Mouse (Mus musculus): ENCODE measurements around the gene Cdon. TPM values are rescaled to one million over a fixed set of nuclear protein-coding genes. Genes with fewer than 3 reads are reported as not detected.

The Cdon gene
- polyA plus RNA-seq, 1 experiment from 2014 or later = 1.5 TPM

GRCm38 (mm10) chr9:35475394-35475793 lies 54.5 kb downstream of the Cdon start:
- Histone ChIP-seq H3K27ac (ENCODE audit: low read depth, low read length) (no peak overlapping the region), H3K4me2 (no peak overlapping the region), H3K36me3 (ENCODE audit: control insufficient read depth, insufficient read depth, low read length) (peaks cover 2% of the 10 kb centered on the region; the same call in 1 of the 2 replicates), H3K4me3 (ENCODE audit: low read depth, low read length) (no peak overlapping the region), H3K27me3 (replicated peaks; ENCODE audit: control insufficient read depth, insufficient read depth, low read length) (no peaks in the 10 kb centered on the region), H3K9ac (ENCODE audit: low read depth, low read length) (no peak overlapping the region), H3K4me1 (replicated peaks; ENCODE audit: control insufficient read depth, insufficient read depth, low read length) (no peaks in the 10 kb centered on the region), H3K9me3 (ENCODE audit: control insufficient read depth, low read length) (no peaks in the 10 kb centered on the region)
- DNase-seq (ENCODE audit: low spot score) (no peak), ATAC-seq (replicated peaks; ENCODE audit: low FRiP score) (no peak)
- WGBS = 73% methylated on average over 7 of the region's 7 CpGs

GRCm38 (mm10) chr9:35479456-35479855 lies 58.5 kb downstream of the Cdon start:
- no peak overlapping the region for H3K27ac ChIP-seq (ENCODE audit: low read depth, low read length)
- no peaks in the 10 kb centered on the region for H3K4me1 ChIP-seq (replicated peaks; ENCODE audit: control insufficient read depth, insufficient read depth, low read length)
- no peak overlapping the region for H3K9ac ChIP-seq (ENCODE audit: low read depth, low read length)
- no peaks in the 10 kb centered on the region for H3K27me3 ChIP-seq (replicated peaks; ENCODE audit: control insufficient read depth, insufficient read depth, low read length)
- H3K36me3 ChIP-seq (ENCODE audit: control insufficient read depth, insufficient read depth, low read length) = no peaks in the 10 kb centered on the region; the same call in 1 of the 2 replicates
- DNase-seq (ENCODE audit: low spot score) = no peak
- H3K4me3 ChIP-seq (ENCODE audit: low read depth, low read length) = no peak overlapping the region
- no peak for ATAC-seq (replicated peaks; ENCODE audit: low FRiP score)
- 87% methylated on average over 6 of the region's 6 CpGs for WGBS
- no peak overlapping the region for H3K4me2 ChIP-seq
- no peaks in the 10 kb centered on the region for H3K9me3 ChIP-seq (ENCODE audit: control insufficient read depth, low read length)

GRCm38 (mm10) chr9:35482014-35482898 lies 61.3 kb downstream of the Cdon start:
- DNase-seq (ENCODE audit: low spot score) (no peak), ATAC-seq (replicated peaks; ENCODE audit: low FRiP score) (no peak)
- Histone ChIP-seq H3K27me3 (replicated peaks; ENCODE audit: control insufficient read depth, insufficient read depth, low read length) (no peaks in the 10 kb centered on the region), H3K9me3 (ENCODE audit: control insufficient read depth, low read length) (no peaks in the 10 kb centered on the region), H3K27ac (ENCODE audit: low read depth, low read length) (no peak overlapping the region), H3K36me3 (ENCODE audit: control insufficient read depth, insufficient read depth, low read length) (no peaks in the 10 kb centered on the region; the same call in 1 of the 2 replicates), H3K4me2 (no peak overlapping the region), H3K4me1 (replicated peaks; ENCODE audit: control insufficient read depth, insufficient read depth, low read length) (no peaks in the 10 kb centered on the region), H3K9ac (ENCODE audit: low read depth, low read length) (no peak overlapping the region), H3K4me3 (ENCODE audit: low read depth, low read length) (no peak overlapping the region)
- WGBS = 78% methylated on average over 13 of the region's 13 CpGs

- DNase-seq (ENCODE audit: low spot score) = no peak
- WGBS = 79% methylated on average over 3 of the region's 3 CpGs
- Histone ChIP-seq H3K4me2 (no peak overlapping the region), H3K36me3 (ENCODE audit: control insufficient read depth, insufficient read depth, low read length) (no peaks in the 10 kb centered on the region; the same call in 1 of the 2 replicates), H3K27ac (ENCODE audit: low read depth, low read length) (no peak overlapping the region), H3K9ac (ENCODE audit: low read depth, low read length) (no peak overlapping the region), H3K9me3 (ENCODE audit: control insufficient read depth, low read length) (no peaks in the 10 kb centered on the region), H3K4me3 (ENCODE audit: low read depth, low read length) (no peak overlapping the region), H3K27me3 (replicated peaks; ENCODE audit: control insufficient read depth, insufficient read depth, low read length) (no peaks in the 10 kb centered on the region), H3K4me1 (replicated peaks; ENCODE audit: control insufficient read depth, insufficient read depth, low read length) (no peaks in the 10 kb centered on the region)
- ATAC-seq (replicated peaks; ENCODE audit: low FRiP score) = no peak
Observed at GRCm38 (mm10) chr9:35483949-35484348, 63.0 kb downstream of the Cdon start.

GRCm38 (mm10) chr9:35486616-35487015 lies 65.7 kb downstream of the Cdon start:
- no peaks in the 10 kb centered on the region for H3K36me3 ChIP-seq (ENCODE audit: control insufficient read depth, insufficient read depth, low read length)
- no peaks in the 10 kb centered on the region for H3K27me3 ChIP-seq (replicated peaks; ENCODE audit: control insufficient read depth, insufficient read depth, low read length)
- WGBS = 87% methylated on average over 13 of the region's 13 CpGs
- no peak overlapping the region for H3K9ac ChIP-seq (ENCODE audit: low read depth, low read length)
- ATAC-seq (replicated peaks; ENCODE audit: low FRiP score) = no peak
- H3K9me3 ChIP-seq (ENCODE audit: control insufficient read depth, low read length) = no peaks in the 10 kb centered on the region
- no peaks in the 10 kb centered on the region for H3K4me1 ChIP-seq (replicated peaks; ENCODE audit: control insufficient read depth, insufficient read depth, low read length)
- no peak overlapping the region for H3K4me2 ChIP-seq
- DNase-seq (ENCODE audit: low spot score) = no peak
- no peak overlapping the region for H3K27ac ChIP-seq (ENCODE audit: low read depth, low read length)
- H3K4me3 ChIP-seq (ENCODE audit: low read depth, low read length) = no peak overlapping the region

- Histone ChIP-seq H3K36me3 (ENCODE audit: control insufficient read depth, insufficient read depth, low read length) (no peaks in the 10 kb centered on the region), H3K4me1 (replicated peaks; ENCODE audit: control insufficient read depth, insufficient read depth, low read length) (no peaks in the 10 kb centered on the region), H3K9me3 (ENCODE audit: control insufficient read depth, low read length) (no peaks in the 10 kb centered on the region), H3K9ac (ENCODE audit: low read depth, low read length) (no peak overlapping the region), H3K27me3 (replicated peaks; ENCODE audit: control insufficient read depth, insufficient read depth, low read length) (no peaks in the 10 kb centered on the region), H3K4me3 (ENCODE audit: low read depth, low read length) (no peak overlapping the region), H3K4me2 (no peak overlapping the region), H3K27ac (ENCODE audit: low read depth, low read length) (no peak overlapping the region)
- DNase-seq (ENCODE audit: low spot score) = no peak
- no peak for ATAC-seq (replicated peaks; ENCODE audit: low FRiP score)
- WGBS = 88% methylated on average over 4 of the region's 4 CpGs
Observed at GRCm38 (mm10) chr9:35488496-35488895, 67.6 kb downstream of the Cdon start.

- no peak overlapping the region for H3K9ac ChIP-seq (ENCODE audit: low read depth, low read length)
- no peak overlapping the region for H3K4me2 ChIP-seq
- H3K27me3 ChIP-seq (replicated peaks; ENCODE audit: control insufficient read depth, insufficient read depth, low read length) = no peaks in the 10 kb centered on the region
- ATAC-seq (replicated peaks; ENCODE audit: low FRiP score) = no peak
- no peak overlapping the region for H3K4me3 ChIP-seq (ENCODE audit: low read depth, low read length)
- DNase-seq (ENCODE audit: low spot score) = no peak
- 77% methylated on average over 11 of the region's 11 CpGs for WGBS
- no peaks in the 10 kb centered on the region for H3K36me3 ChIP-seq (ENCODE audit: control insufficient read depth, insufficient read depth, low read length)
- no peaks in the 10 kb centered on the region for H3K4me1 ChIP-seq (replicated peaks; ENCODE audit: control insufficient read depth, insufficient read depth, low read length)
- no peak overlapping the region for H3K27ac ChIP-seq (ENCODE audit: low read depth, low read length)
- no peaks in the 10 kb centered on the region for H3K9me3 ChIP-seq (ENCODE audit: control insufficient read depth, low read length)
Observed at GRCm38 (mm10) chr9:35491109-35491866, 70.4 kb downstream of the Cdon start.

GRCm38 (mm10) chr9:35493033-35493732 lies 72.3 kb downstream of the Cdon start:
- Histone ChIP-seq H3K4me3 (ENCODE audit: low read depth, low read length) (no peak overlapping the region), H3K27me3 (replicated peaks; ENCODE audit: control insufficient read depth, insufficient read depth, low read length) (no peaks in the 10 kb centered on the region), H3K4me2 (no peak overlapping the region), H3K9me3 (ENCODE audit: control insufficient read depth, low read length) (no peaks in the 10 kb centered on the region), H3K27ac (ENCODE audit: low read depth, low read length) (no peak overlapping the region), H3K4me1 (replicated peaks; ENCODE audit: control insufficient read depth, insufficient read depth, low read length) (no peaks in the 10 kb centered on the region), H3K9ac (ENCODE audit: low read depth, low read length) (no peak overlapping the region), H3K36me3 (ENCODE audit: control insufficient read depth, insufficient read depth, low read length) (no peaks in the 10 kb centered on the region)
- DNase-seq (ENCODE audit: low spot score) (no peak), ATAC-seq (replicated peaks; ENCODE audit: low FRiP score) (no peak)
- WGBS = 76% methylated on average over 7 of the region's 7 CpGs

All from liver, embryonic 11.5 days (tissue).